Mouse (Mus musculus): Measurements from ENCODE around the gene Rela. TPM values are rescaled to one million over a fixed set of nuclear protein-coding genes. Genes with fewer than 3 reads are reported as not detected.

Gene Rela
- 26.3 and 49.5 TPM in 2 replicates for total RNA-seq (2014; rRNA removed; ENCODE audit: low replicate concordance)
- 22.9 and 23.6 TPM in 2 replicates for polyA plus RNA-seq (2015; fragmentation: Nextera tagmentation; extraction: Ambion mirVana)

DNA sequence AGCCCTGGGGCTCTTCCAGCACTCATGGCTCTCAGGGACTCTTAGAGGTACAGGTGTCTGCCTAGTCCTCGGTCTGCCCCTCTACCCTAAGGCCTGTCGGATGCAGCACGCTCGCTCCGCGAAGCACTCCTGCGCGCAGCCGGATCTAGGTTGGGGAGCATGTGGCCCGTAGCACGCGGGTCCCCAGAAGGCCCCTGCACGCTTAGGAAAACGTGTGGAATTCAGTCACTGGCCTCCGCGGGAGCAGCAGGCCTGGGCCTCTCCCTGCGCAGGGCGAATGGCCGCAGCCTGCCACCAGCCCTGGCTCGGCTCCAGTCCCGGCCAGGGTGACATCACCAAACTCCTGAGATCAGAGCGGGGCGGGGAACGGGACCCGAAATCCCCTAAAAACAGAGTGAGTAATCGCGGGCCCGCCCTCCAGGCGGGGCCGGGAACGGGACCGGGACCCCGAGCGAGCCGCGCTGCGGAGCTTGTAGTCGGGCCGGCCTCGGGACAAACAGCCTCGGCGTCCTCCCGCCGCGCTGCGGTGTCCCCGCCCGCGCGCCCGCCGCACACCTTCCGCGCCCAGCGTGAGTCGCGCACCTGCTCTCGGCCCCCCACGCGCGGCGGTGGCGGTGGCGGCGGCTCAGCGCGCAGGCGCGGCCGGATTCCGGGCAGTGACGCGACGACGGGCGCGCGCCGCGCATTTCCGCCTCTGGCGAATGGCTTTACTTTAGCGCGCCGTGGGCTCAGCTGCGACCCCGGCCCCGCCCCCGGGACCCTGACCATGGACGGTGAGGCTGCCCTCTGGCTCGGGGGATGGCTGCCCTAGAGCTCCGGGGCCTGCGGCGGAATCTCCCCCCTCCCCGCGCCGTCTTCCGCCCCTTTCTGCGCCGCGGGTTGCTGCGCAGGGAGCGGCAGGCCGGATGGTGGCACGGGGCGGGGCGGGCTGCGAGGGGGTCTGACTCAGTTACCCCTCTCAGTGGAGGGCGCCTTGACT, at the start of gene Rela:
TSS of gene Rela (plus strand) at position 415 of the 979 bp plus-strand sequence.
- DNase-seq (ENCODE audit: low spot score) (peak; percentile 80), ATAC-seq (ENCODE audit: insufficient read depth, low read depth) (peak; percentile 89)
- Histone ChIP-seq H3K4me1 (ENCODE audit: control insufficient read depth, insufficient read depth) (peaks cover 16% of the 10 kb centered on the region), H3K27ac (ENCODE audit: low read depth) (peak within 1 kb of the TSS; percentile 95), H3K4me3 (ENCODE audit: low read depth, low read length) (peak within 1 kb of the TSS; percentile 70), H3K27me3 (ENCODE audit: control insufficient read depth, insufficient read depth, low read length) (no peaks in the 10 kb centered on the region), H3K9ac (replicated peaks; ENCODE audit: low read depth, low read length) (peak within 1 kb of the TSS; percentile 86), H3K36me3 (replicated peaks; ENCODE audit: control insufficient read depth, insufficient read depth, low read length) (peaks cover 30% of the 10 kb centered on the region), H3K9me3 (replicated peaks; ENCODE audit: control insufficient read depth, low read length) (no peaks in the 10 kb centered on the region), H3K4me2 (ENCODE audit: low read depth, low read length) (peak within 1 kb of the TSS; percentile 69)
- under 1% methylated on average over 71 of the region's 109 CpGs for WGBS
- no peak for TF ChIP-seq EP300 (IDR thresholded peaks at IDR 0.05; ENCODE audit: low read depth)
- TF ChIP-seq CTCF (IDR thresholded peaks at IDR 0.05; ENCODE audit: low read depth), result no peak

DNA sequence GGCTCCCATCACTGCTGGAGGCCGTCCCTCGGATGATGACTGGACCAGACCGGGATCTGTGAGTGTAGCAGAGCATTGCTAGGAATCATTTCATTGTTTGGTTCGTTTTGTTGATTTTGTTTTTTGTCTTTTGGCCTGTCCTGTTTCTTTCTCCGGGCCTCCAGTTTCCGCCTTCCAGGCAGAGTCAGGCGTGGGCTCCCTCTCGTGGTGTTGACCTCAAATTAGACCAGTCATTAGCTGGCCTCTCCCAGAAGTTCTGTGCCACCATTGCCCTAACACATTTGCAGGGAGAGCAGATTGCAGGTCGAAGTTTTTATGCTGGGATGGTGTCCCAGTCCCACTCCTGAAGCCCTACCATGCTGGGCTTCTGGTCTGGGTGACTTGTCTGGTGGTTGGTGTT, 48.1 kb upstream of the Rela start:
- no peak overlapping the region for H3K27ac ChIP-seq (ENCODE audit: low read depth)
- H3K36me3 ChIP-seq (replicated peaks; ENCODE audit: control insufficient read depth, insufficient read depth, low read length), result no peaks in the 10 kb centered on the region
- WGBS, result 68% methylated on average over 9 of the region's 9 CpGs
- H3K4me1 ChIP-seq (ENCODE audit: control insufficient read depth, insufficient read depth), result no peaks in the 10 kb centered on the region
- H3K27me3 ChIP-seq (ENCODE audit: control insufficient read depth, insufficient read depth, low read length), result no peaks in the 10 kb centered on the region
- H3K9ac ChIP-seq (replicated peaks; ENCODE audit: low read depth, low read length), result no peak overlapping the region
- no peaks in the 10 kb centered on the region for H3K9me3 ChIP-seq (replicated peaks; ENCODE audit: control insufficient read depth, low read length)
- no peak overlapping the region for H3K4me3 ChIP-seq (ENCODE audit: low read depth, low read length)
- no peak overlapping the region for H3K4me2 ChIP-seq (ENCODE audit: low read depth, low read length)
- no peak for ATAC-seq (ENCODE audit: insufficient read depth, low read depth)
- DNase-seq (ENCODE audit: low spot score), result no peak
- TF ChIP-seq EP300 (IDR thresholded peaks at IDR 0.05; ENCODE audit: low read depth) (no peak), CTCF (IDR thresholded peaks at IDR 0.05; ENCODE audit: low read depth) (no peak)

DNA sequence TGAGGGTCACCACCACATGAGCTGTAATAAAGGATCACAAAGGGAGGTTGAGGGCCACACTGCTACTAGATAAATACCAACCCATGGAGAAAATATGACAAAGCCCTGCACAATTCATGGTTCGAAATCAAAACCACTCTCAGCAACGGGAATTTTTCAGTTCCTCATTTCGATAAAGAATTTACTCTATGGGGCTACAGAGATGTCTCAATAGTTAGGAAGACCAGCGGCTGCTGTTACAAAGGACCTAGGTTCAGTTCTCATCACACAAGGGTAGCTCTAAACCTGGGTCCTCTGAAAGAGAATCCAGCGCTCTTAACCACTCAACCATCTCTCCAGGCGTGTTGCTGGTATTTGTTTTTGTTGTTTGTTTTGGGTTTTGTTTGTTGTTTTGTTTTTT, 45.4 kb upstream of the Rela start:
- H3K9me3 ChIP-seq (replicated peaks; ENCODE audit: control insufficient read depth, low read length), result no peaks in the 10 kb centered on the region
- H3K9ac ChIP-seq (replicated peaks; ENCODE audit: low read depth, low read length), result no peak overlapping the region
- H3K4me3 ChIP-seq (ENCODE audit: low read depth, low read length), result no peak overlapping the region
- 83% methylated on average over 6 of the region's 6 CpGs for WGBS
- no peaks in the 10 kb centered on the region for H3K36me3 ChIP-seq (replicated peaks; ENCODE audit: control insufficient read depth, insufficient read depth, low read length)
- no peaks in the 10 kb centered on the region for H3K27me3 ChIP-seq (ENCODE audit: control insufficient read depth, insufficient read depth, low read length)
- H3K4me1 ChIP-seq (ENCODE audit: control insufficient read depth, insufficient read depth), result no peaks in the 10 kb centered on the region
- no peak overlapping the region for H3K27ac ChIP-seq (ENCODE audit: low read depth)
- no peak for ATAC-seq (ENCODE audit: insufficient read depth, low read depth)
- no peak for TF ChIP-seq CTCF (IDR thresholded peaks at IDR 0.05; ENCODE audit: low read depth)
- TF ChIP-seq EP300 (IDR thresholded peaks at IDR 0.05; ENCODE audit: low read depth), result no peak
- no peak overlapping the region for H3K4me2 ChIP-seq (ENCODE audit: low read depth, low read length)
- no peak for DNase-seq (ENCODE audit: low spot score)

DNA sequence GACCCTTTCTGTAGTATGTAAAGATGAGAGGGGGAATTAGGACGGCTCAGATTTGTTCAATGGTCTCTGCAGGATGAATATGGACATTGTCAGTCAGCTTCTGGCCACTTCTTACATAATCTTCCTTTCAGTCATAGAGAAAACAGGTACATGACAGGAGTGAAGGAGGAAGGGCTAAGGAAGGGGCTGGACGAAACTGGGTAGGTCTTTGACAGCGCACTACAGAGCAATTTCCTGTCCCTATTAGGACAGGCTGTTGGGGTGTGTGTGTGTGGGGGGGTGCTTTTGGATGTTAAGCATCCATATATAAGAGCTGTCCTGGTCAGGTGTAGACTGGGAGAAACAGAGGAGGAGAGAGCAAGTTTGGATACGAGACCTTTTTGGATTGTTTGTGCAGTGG, 38.1 kb upstream of the Rela start:
- H3K9ac ChIP-seq (replicated peaks; ENCODE audit: low read depth, low read length), result no peak overlapping the region
- no peak overlapping the region for H3K27ac ChIP-seq (ENCODE audit: low read depth)
- DNase-seq (ENCODE audit: low spot score) (no peak), ATAC-seq (ENCODE audit: insufficient read depth, low read depth) (no peak)
- H3K27me3 ChIP-seq (ENCODE audit: control insufficient read depth, insufficient read depth, low read length), result no peaks in the 10 kb centered on the region
- H3K4me2 ChIP-seq (ENCODE audit: low read depth, low read length), result no peak overlapping the region
- H3K9me3 ChIP-seq (replicated peaks; ENCODE audit: control insufficient read depth, low read length), result no peaks in the 10 kb centered on the region
- H3K36me3 ChIP-seq (replicated peaks; ENCODE audit: control insufficient read depth, insufficient read depth, low read length), result peaks cover 13% of the 10 kb centered on the region
- WGBS, result 63% methylated on average over 4 of the region's 4 CpGs
- no peak overlapping the region for H3K4me3 ChIP-seq (ENCODE audit: low read depth, low read length)
- 0 out of 2 replicates have a peak, but pooled peaks cover 6% of the 10 kb centered on the region for H3K4me1 ChIP-seq (ENCODE audit: control insufficient read depth, insufficient read depth)
- TF ChIP-seq CTCF (IDR thresholded peaks at IDR 0.05; ENCODE audit: low read depth) (no peak), EP300 (IDR thresholded peaks at IDR 0.05; ENCODE audit: low read depth) (no peak)

DNA sequence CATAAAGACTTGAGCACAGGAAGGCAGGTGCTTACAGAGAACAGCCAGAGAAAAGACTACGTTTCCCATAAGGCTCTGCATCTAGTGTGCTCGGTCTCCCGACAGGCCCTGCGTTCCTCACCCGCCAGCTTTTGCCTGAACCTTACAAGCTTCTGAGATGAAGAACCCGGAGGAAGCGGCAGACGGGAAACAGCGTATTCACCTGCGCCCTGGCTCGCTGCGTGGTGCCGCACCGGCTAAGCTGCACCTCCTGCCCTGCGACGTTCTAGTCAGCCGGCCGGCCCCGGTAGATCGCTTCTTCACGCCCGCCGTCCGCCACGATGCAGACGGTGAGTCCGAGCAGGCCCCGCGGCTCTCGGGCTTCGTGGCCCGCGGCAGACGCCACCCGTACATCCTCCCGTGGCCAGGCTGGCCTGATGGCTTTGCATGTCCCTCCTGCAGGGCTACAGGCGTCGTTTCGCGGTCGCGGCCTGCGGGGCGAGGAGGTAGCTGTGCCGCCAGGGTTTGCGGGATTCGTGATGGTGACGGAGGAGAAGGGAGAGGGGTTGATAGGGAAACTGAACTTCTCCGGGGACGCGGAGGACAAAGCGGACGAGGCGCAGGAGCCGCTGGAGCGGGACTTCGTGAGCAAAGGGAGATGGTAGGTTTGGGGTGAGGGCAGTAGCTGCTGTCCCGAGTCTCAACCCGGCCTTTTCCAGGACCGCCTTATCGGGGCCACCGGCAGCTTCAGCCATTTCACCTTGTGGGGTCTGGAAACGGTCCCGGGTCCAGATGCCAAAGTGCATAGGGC, 35.3 kb upstream of the Rela start, which contains the start of gene Rnaseh2c:
TSS of gene Rnaseh2c (plus strand) at position 122 of the 790 bp plus-strand sequence.
- ATAC-seq (ENCODE audit: insufficient read depth, low read depth), result peak; percentile 85
- Histone ChIP-seq H3K9me3 (replicated peaks; ENCODE audit: control insufficient read depth, low read length) (no peaks in the 10 kb centered on the region), H3K9ac (replicated peaks; ENCODE audit: low read depth, low read length) (peak within 1 kb of the TSS; percentile 88), H3K27ac (ENCODE audit: low read depth) (peak within 1 kb of the TSS; percentile 63), H3K4me2 (ENCODE audit: low read depth, low read length) (peak within 1 kb of the TSS; percentile 99), H3K4me1 (ENCODE audit: control insufficient read depth, insufficient read depth) (0 out of 2 replicates have a peak, but pooled peaks cover 6% of the 10 kb centered on the region), H3K4me3 (ENCODE audit: low read depth, low read length) (peak within 1 kb of the TSS; percentile 80), H3K27me3 (ENCODE audit: control insufficient read depth, insufficient read depth, low read length) (no peaks in the 10 kb centered on the region), H3K36me3 (replicated peaks; ENCODE audit: control insufficient read depth, insufficient read depth, low read length) (peaks cover 40% of the 10 kb centered on the region)
- TF ChIP-seq EP300 (IDR thresholded peaks at IDR 0.05; ENCODE audit: low read depth) (no peak), CTCF (IDR thresholded peaks at IDR 0.05; ENCODE audit: low read depth) (no peak)
- under 1% methylated on average over 64 of the region's 64 CpGs for WGBS
- peak; percentile 83 for DNase-seq (ENCODE audit: low spot score)

Measured in heart, postnatal 0 days (tissue).